Mouse (Mus musculus) kidney, postnatal 14 days (tissue): ENCODE measurements around the gene Was.
A peak's percentile ranks its signal among the peaks of the same experiment; 100 is the strongest.
"Not testable (repeated sequence)": the region's sequence is repeated elsewhere in the genome, so short reads cannot be mapped to it uniquely, and the experiment has no call there.

Source experiments
- DNase-seq: peaks from one replicate; pipeline ENCODE4 v3.0.0; 2022; ENCODE audit warnings: mixed read lengths

Gene Was

GRCm38 (mm10) chrX:8090346-8090953 is at the start of gene Was:
TSS of gene Was (minus strand) at chrX:8090498.
- DNase-seq = no peak

GRCm38 (mm10) chrX:8139480-8139879 is 49.2 kb upstream of the Was start:
- DNase-seq = no peak

GRCm38 (mm10) chrX:8135886-8136285 is 45.6 kb upstream of the Was start:
- DNase-seq = no peak

GRCm38 (mm10) chrX:8132017-8132976 is 42.0 kb upstream of the Was start, which contains the start of gene Wdr13:
TSS of gene Wdr13 (minus strand) at chrX:8132892.
- DNase-seq = peak; percentile 94

- DNase-seq = no peak
Observed at GRCm38 (mm10) chrX:8131393-8131792, 41.1 kb upstream of the Was start.

- no peak for DNase-seq
Observed at GRCm38 (mm10) chrX:8125235-8125634, 34.9 kb upstream of the Was start.

GRCm38 (mm10) chrX:8123821-8124470 is 33.6 kb upstream of the Was start:
- DNase-seq = no peak

GRCm38 (mm10) chrX:8117264-8117663 is 27.0 kb upstream of the Was start:
- DNase-seq = no peak

GRCm38 (mm10) chrX:8115275-8115674 is 25.0 kb upstream of the Was start:
- DNase-seq = no peak

- DNase-seq = no peak
Observed at GRCm38 (mm10) chrX:8105019-8105418, 14.7 kb upstream of the Was start.

GRCm38 (mm10) chrX:8102213-8102668 is 11.9 kb upstream of the Was start:
- DNase-seq = no peak

GRCm38 (mm10) chrX:8101017-8101416 is 10.7 kb upstream of the Was start:
- DNase-seq = peak; percentile 9

GRCm38 (mm10) chrX:8099435-8099834 is 9.1 kb upstream of the Was start:
- no peak for DNase-seq

GRCm38 (mm10) chrX:8096787-8097242 is 6.5 kb upstream of the Was start:
- peak; percentile 98 for DNase-seq

- peak; percentile 86 for DNase-seq
Observed at GRCm38 (mm10) chrX:8096068-8096786, 5.9 kb upstream of the Was start.

GRCm38 (mm10) chrX:8095546-8095945 is 5.2 kb upstream of the Was start:
- DNase-seq = no peak

GRCm38 (mm10) chrX:8090954-8091347 is 653 bp upstream of the Was start:
- DNase-seq = not testable (repeated sequence)

- DNase-seq = no peak
Observed at GRCm38 (mm10) chrX:8089746-8090145, 552 bp downstream of the Was start.

GRCm38 (mm10) chrX:8085611-8086010 is 4.7 kb downstream of the Was start:
- no peak for DNase-seq

GRCm38 (mm10) chrX:8084771-8085259 is 5.5 kb downstream of the Was start:
- no peak for DNase-seq

GRCm38 (mm10) chrX:8075104-8075503 is 15.2 kb downstream of the Was start:
- no peak for DNase-seq

GRCm38 (mm10) chrX:8074430-8075014 is 15.8 kb downstream of the Was start, which contains the start of gene Suv39h1:
TSS of gene Suv39h1 (minus strand) at chrX:8074760.
- DNase-seq = peak; percentile 96
